In the genomic region with DNA sequence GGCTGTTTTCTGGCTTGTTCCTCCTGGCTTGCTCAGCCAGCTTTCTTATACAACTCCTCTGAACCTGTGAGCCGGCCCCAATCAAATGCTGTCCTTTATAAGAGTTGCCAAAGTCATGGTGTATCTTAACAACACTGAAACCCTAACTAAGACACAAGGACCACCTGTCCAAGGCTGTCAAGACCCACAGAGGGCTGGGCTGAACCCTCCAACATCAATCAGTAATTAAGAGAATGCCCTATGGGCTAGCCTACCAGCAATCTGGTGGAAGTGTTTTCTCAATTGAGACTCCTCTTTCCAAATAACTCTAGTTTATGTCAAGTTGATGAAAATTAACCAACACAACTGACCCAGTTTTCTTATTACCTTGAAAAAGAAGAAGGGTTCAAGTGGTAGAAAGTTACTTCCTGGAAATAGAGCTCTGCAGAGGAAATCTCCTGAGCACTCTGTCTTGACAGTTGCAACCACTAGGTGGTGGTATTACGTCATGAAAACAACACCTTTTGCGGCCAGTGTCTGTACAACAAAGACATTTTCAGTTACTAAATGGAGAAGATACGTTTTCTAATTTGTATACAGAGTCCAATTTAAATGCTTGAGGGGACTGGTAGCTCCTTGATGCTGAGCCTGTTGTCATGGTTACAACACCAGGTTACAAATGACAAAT, we compare ENCODE assay signal across 7 mouse cellular contexts. TPM values are rescaled to one million over a fixed set of nuclear protein-coding genes. Genes with fewer than 3 reads are reported as not detected.
A peak's percentile ranks its signal among the peaks of the same experiment; 100 is the strongest.
DNase-seq lines count a peak whose midpoint lies in the region; ATAC-seq lines count a peak whose summit lies in the region.

No protein-coding gene starts in this region.

- 0 out of 2 replicates have a peak overlapping the region, but pooled peaks have one; percentile 12 for H3K9ac ChIP-seq in forebrain, embryonic 16.5 days (replicated peaks; ENCODE audit: low read depth, low read length)
- no peak overlapping the region; the same call in 1 of the 2 replicates for H3K9ac ChIP-seq in hindbrain, embryonic 16.5 days (ENCODE audit: low read depth, low read length)

- 0 out of 2 replicates have a peak, but pooled peaks cover 3% of the 10 kb centered on the region for H3K4me1 ChIP-seq in forebrain, embryonic 16.5 days (replicated peaks; ENCODE audit: control insufficient read depth, insufficient read depth, low read length)
- no peaks in the 10 kb centered on the region for H3K4me1 ChIP-seq in hindbrain, embryonic 16.5 days (ENCODE audit: control insufficient read depth, insufficient read depth, low read depth, low read length)
- peaks cover 3% of the 10 kb centered on the region; the same call in 1 of the 2 replicates for H3K4me1 ChIP-seq in midbrain, embryonic 10.5 days

- no peak overlapping the region for H3K4me3 ChIP-seq in forebrain, embryonic 16.5 days (replicated peaks; ENCODE audit: low read length)
- H3K4me3 ChIP-seq in hindbrain, embryonic 16.5 days (ENCODE audit: low read length): no peak overlapping the region
- no peak overlapping the region for H3K4me3 ChIP-seq in midbrain, embryonic 10.5 days

- WGBS in forebrain, embryonic 16.5 days: 25% methylated on average over 4 of the region's 4 CpGs
- WGBS in hindbrain, embryonic 16.5 days: 22% methylated on average over 4 of the region's 4 CpGs
- 26% methylated on average over 4 of the region's 4 CpGs for WGBS in midbrain, embryonic 10.5 days

- H3K9me3 ChIP-seq in forebrain, embryonic 16.5 days (ENCODE audit: control insufficient read depth, low read length): no peaks in the 10 kb centered on the region
- H3K9me3 ChIP-seq in hindbrain, embryonic 16.5 days (ENCODE audit: control insufficient read depth, low read length): no peaks in the 10 kb centered on the region
- no peaks in the 10 kb centered on the region for H3K9me3 ChIP-seq in midbrain, embryonic 10.5 days (replicated peaks)

- H3K27ac ChIP-seq in forebrain, embryonic 16.5 days (ENCODE audit: low read length): no peak overlapping the region
- no peak overlapping the region for H3K27ac ChIP-seq in hindbrain, embryonic 16.5 days (ENCODE audit: low read depth, low read length)
- 0 out of 2 replicates have a peak overlapping the region, but pooled peaks have one; percentile 24 for H3K27ac ChIP-seq in midbrain, embryonic 10.5 days (replicated peaks)

- H3K4me2 ChIP-seq in forebrain, embryonic 16.5 days (ENCODE audit: low read length): no peak overlapping the region
- H3K4me2 ChIP-seq in hindbrain, embryonic 16.5 days (ENCODE audit: low read length): no peak overlapping the region

- no peaks in the 10 kb centered on the region for H3K36me3 ChIP-seq in forebrain, embryonic 16.5 days (ENCODE audit: control insufficient read depth, insufficient read depth)
- H3K36me3 ChIP-seq in hindbrain, embryonic 16.5 days (ENCODE audit: control insufficient read depth, insufficient read depth, low read length): no peaks in the 10 kb centered on the region
- H3K36me3 ChIP-seq in midbrain, embryonic 10.5 days: no peaks in the 10 kb centered on the region

- peak; percentile 72 for DNase-seq in R1 (ENCODE audit: low read depth, low spot score)
- DNase-seq in cerebellum, adult 11 months: peak; percentile 70
- DNase-seq in left cerebral cortex, adult 11 months (ENCODE audit: low spot score): peak; percentile 70
- peak; percentile 62 for DNase-seq in midbrain, embryonic 10.5 days (ENCODE audit: low spot score)
- peak; percentile 55 for DNase-seq in right cerebral cortex, postnatal 25 days

- peak; percentile 76 for ATAC-seq in forebrain, embryonic 16.5 days
- peak; percentile 85 for ATAC-seq in hindbrain, embryonic 16.5 days

- no peaks in the 10 kb centered on the region for H3K27me3 ChIP-seq in forebrain, embryonic 16.5 days (replicated peaks; ENCODE audit: control insufficient read depth, insufficient read depth, low read length)
- no peaks in the 10 kb centered on the region for H3K27me3 ChIP-seq in hindbrain, embryonic 16.5 days (replicated peaks; ENCODE audit: control insufficient read depth, insufficient read depth, low read length)
- no peaks in the 10 kb centered on the region for H3K27me3 ChIP-seq in midbrain, embryonic 10.5 days (ENCODE audit: low read depth, poor library complexity, severe bottlenecking)

RNA-seq across cellular contexts. Expression of gene Rgs3, which starts 1.4 kb away (rescaled TPM):
- 44.8 and 50.4 TPM in 2 replicates for polyA plus RNA-seq in forebrain, embryonic 16.5 days (2015; fragmentation: Nextera tagmentation; extraction: Ambion mirVana)
- 58.1 and 64.6 TPM in 2 replicates for polyA plus RNA-seq in hindbrain, embryonic 16.5 days (2015; fragmentation: Nextera tagmentation; extraction: Ambion mirVana)
- 29.4 and 41.1 TPM in 2 replicates for polyA plus RNA-seq in midbrain, embryonic 10.5 days (2016; fragmentation: Nextera tagmentation; extraction: Ambion mirVana)

RNA-seq across cellular contexts. Expression of gene 4933430I17Rik, which starts 35.9 kb away (rescaled TPM):
- 0.58 and 0.61 TPM in 2 replicates for polyA plus RNA-seq in forebrain, embryonic 16.5 days (2015; fragmentation: Nextera tagmentation; extraction: Ambion mirVana)
- 0.53 and 0.71 TPM in 2 replicates for polyA plus RNA-seq in hindbrain, embryonic 16.5 days (2015; fragmentation: Nextera tagmentation; extraction: Ambion mirVana)
- 1.5 and 1.7 TPM in 2 replicates for polyA plus RNA-seq in midbrain, embryonic 10.5 days (2016; fragmentation: Nextera tagmentation; extraction: Ambion mirVana)

RNA-seq across cellular contexts. Expression of gene Pole3, which starts 36.2 kb away (rescaled TPM):
- 81.6 and 92.0 TPM in 2 replicates for polyA plus RNA-seq in forebrain, embryonic 16.5 days (2015; fragmentation: Nextera tagmentation; extraction: Ambion mirVana)
- polyA plus RNA-seq in hindbrain, embryonic 16.5 days (2015; fragmentation: Nextera tagmentation; extraction: Ambion mirVana): 61.8 and 62.3 TPM in 2 replicates
- 140 and 142 TPM in 2 replicates for polyA plus RNA-seq in midbrain, embryonic 10.5 days (2016; fragmentation: Nextera tagmentation; extraction: Ambion mirVana)

RNA-seq across cellular contexts. Expression of gene Alad, which starts 41.4 kb away (rescaled TPM):
- 67.7 and 68.4 TPM in 2 replicates for polyA plus RNA-seq in forebrain, embryonic 16.5 days (2015; fragmentation: Nextera tagmentation; extraction: Ambion mirVana)
- polyA plus RNA-seq in hindbrain, embryonic 16.5 days (2015; fragmentation: Nextera tagmentation; extraction: Ambion mirVana): 72.2 and 75.6 TPM in 2 replicates
- 120 and 123 TPM in 2 replicates for polyA plus RNA-seq in midbrain, embryonic 10.5 days (2016; fragmentation: Nextera tagmentation; extraction: Ambion mirVana)

RNA-seq across cellular contexts. Expression of gene Hdhd3, which starts 57.8 kb away (rescaled TPM):
- polyA plus RNA-seq in forebrain, embryonic 16.5 days (2015; fragmentation: Nextera tagmentation; extraction: Ambion mirVana): 9.7 and 10.8 TPM in 2 replicates
- polyA plus RNA-seq in hindbrain, embryonic 16.5 days (2015; fragmentation: Nextera tagmentation; extraction: Ambion mirVana): 11.2 and 11.5 TPM in 2 replicates
- 10.9 and 13.3 TPM in 2 replicates for polyA plus RNA-seq in midbrain, embryonic 10.5 days (2016; fragmentation: Nextera tagmentation; extraction: Ambion mirVana)
